Mouse (Mus musculus) spleen, postnatal 4 days (tissue): ENCODE results near the gene Utp18.

Experiments
- DNase-seq, 2 experiments: peaks; one replicate each; pipeline ENCODE4 v3.0.0; 2022; ENCODE audit warnings: low spot score in 2 of 2

Utp18 gene

GRCm38 (mm10) chr11:93829327-93829679, 56.3 kb downstream of the Utp18 start:
- no peak for DNase-seq

- DNase-seq = no peak
These were observed 56.8 kb downstream of the Utp18 start for GRCm38 (mm10) chr11:93828619-93829326.

GRCm38 (mm10) chr11:93822261-93822660, 63.3 kb downstream of the Utp18 start:
- DNase-seq = peak in 1 of 2 experiments; percentile 46

- DNase-seq = no peak
These were observed 64.0 kb downstream of the Utp18 start for GRCm38 (mm10) chr11:93821533-93821932.

GRCm38 (mm10) chr11:93817966-93818738, 67.4 kb downstream of the Utp18 start:
- DNase-seq = no peak

GRCm38 (mm10) chr11:93812955-93813354, 72.6 kb downstream of the Utp18 start:
- DNase-seq = no peak

GRCm38 (mm10) chr11:93812125-93812868, 73.3 kb downstream of the Utp18 start:
- DNase-seq = no peak
